Mouse (Mus musculus): ENCODE measurements around the gene Ccl27a.

Gene Ccl27a

GRCm38 (mm10) chr4:41754797-41755337, 19.2 kb downstream of the Ccl27a start, which contains the start of gene Galt:
TSS of gene Galt (plus strand) at chr4:41755228.
- no peak for DNase-seq

GRCm38 (mm10) chr4:41745021-41745420, 29.0 kb downstream of the Ccl27a start:
- DNase-seq = no peak

- DNase-seq = no peak
Observed at GRCm38 (mm10) chr4:41744131-41744530, 29.9 kb downstream of the Ccl27a start.

GRCm38 (mm10) chr4:41741158-41741560, 32.9 kb downstream of the Ccl27a start:
- peak; percentile 97 for DNase-seq

GRCm38 (mm10) chr4:41740380-41741157, 33.5 kb downstream of the Ccl27a start:
- peak; percentile 34 for DNase-seq

GRCm38 (mm10) chr4:41739260-41739659, 34.8 kb downstream of the Ccl27a start:
- DNase-seq = no peak

GRCm38 (mm10) chr4:41738256-41738603, 35.8 kb downstream of the Ccl27a start:
- no peak for DNase-seq

GRCm38 (mm10) chr4:41737602-41738255, 36.3 kb downstream of the Ccl27a start:
- DNase-seq = peak; percentile 83

- no peak for DNase-seq
Observed at GRCm38 (mm10) chr4:41731052-41731765, 42.8 kb downstream of the Ccl27a start, which contains the start of gene Arid3c. TSS of gene Arid3c (minus strand) at chr4:41731142.

GRCm38 (mm10) chr4:41726826-41727621, 47.0 kb downstream of the Ccl27a start:
- no peak for DNase-seq

- DNase-seq = peak; percentile 97
Observed at GRCm38 (mm10) chr4:41722918-41723351, 51.1 kb downstream of the Ccl27a start, which contains the start of gene Dctn3. TSS of gene Dctn3 (minus strand) at chr4:41723170.

Data from kidney, adult 9 months (tissue).